Mouse (Mus musculus): ENCODE results near the gene Zfp352. TPM values are rescaled to one million over a fixed set of nuclear protein-coding genes. Genes with fewer than 3 reads are reported as not detected.

Zfp352 gene
- polyA plus RNA-seq (2012): not detected in 2 replicates

- no peak for TF ChIP-seq GATA1 (IDR thresholded peaks at IDR 0.05; ENCODE audit: low read length)
Measured at GRCm38 (mm10) chr4:90218520-90218919, at the start of gene Zfp352. Zfp352 (plus strand) TSS chr4:90218820.

GRCm38 (mm10) chr4:90170890-90171483 is 47.6 kb upstream of the Zfp352 start:
- no peak for TF ChIP-seq GATA1 (IDR thresholded peaks at IDR 0.05; ENCODE audit: low read length)

- TF ChIP-seq GATA1 (IDR thresholded peaks at IDR 0.05; ENCODE audit: low read length): no peak
Measured at GRCm38 (mm10) chr4:90174036-90174435, 44.6 kb upstream of the Zfp352 start.

- no peak for TF ChIP-seq GATA1 (IDR thresholded peaks at IDR 0.05; ENCODE audit: low read length)
Measured at GRCm38 (mm10) chr4:90203421-90203820, 15.2 kb upstream of the Zfp352 start.

GRCm38 (mm10) chr4:90211475-90211874 is 7.1 kb upstream of the Zfp352 start:
- no peak for TF ChIP-seq GATA1 (IDR thresholded peaks at IDR 0.05; ENCODE audit: low read length)

GRCm38 (mm10) chr4:90212076-90212475 is 6.5 kb upstream of the Zfp352 start:
- TF ChIP-seq GATA1 (IDR thresholded peaks at IDR 0.05; ENCODE audit: low read length): no peak

- no peak for TF ChIP-seq GATA1 (IDR thresholded peaks at IDR 0.05; ENCODE audit: low read length)
Measured at GRCm38 (mm10) chr4:90269781-90270180, 51.2 kb downstream of the Zfp352 start.
